Mouse (Mus musculus) ZHBTc4 (cell line): ENCODE measurements around the gene Nrbp1.

Experiments
- DNase-seq: peaks from one replicate; pipeline ENCODE4 v3.0.0-alpha.2; 2011; ENCODE audit warnings: low read depth, low spot score

The Nrbp1 gene

DNA sequence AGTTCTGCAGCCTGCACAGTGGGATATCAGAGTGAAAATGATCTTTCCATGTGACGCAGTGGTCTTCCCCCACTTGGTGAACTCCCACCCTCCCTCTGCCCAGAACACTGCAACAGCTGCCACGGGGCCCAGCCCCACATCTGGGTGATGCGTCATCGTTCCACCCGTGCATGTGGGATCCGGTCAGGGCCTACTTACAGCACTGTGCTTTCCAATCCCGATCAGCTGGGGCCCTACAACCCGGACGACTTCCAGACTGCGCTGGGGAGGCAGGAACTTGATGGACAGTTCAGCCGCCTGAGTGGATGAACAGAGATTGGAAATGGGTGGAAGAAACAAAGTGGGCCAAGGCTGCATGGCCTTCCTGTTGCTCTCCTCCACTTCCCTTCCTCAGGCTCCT, 17.0 kb downstream of the Nrbp1 start:
- DNase-seq = no peak

DNA sequence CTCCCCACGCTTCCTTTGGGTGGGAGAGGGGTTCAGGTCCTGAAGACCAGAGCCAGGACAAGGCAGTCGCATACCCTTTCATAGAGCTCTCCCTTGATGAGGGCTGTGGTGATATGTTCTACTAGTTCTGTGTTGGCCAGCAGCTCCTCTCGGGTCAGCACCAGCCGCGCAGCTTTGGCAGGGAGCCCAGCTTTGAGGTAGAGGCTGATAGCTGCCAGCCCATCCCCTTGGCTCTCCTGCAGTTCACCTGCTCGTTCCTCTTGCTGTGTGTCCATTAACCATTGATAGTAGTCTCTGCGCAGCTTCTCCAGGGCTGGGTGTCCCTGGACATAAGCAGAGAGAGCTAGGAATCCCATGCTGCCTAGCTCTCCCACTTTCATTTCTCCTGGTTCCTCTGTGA, 25.4 kb downstream of the Nrbp1 start:
- DNase-seq = no peak

DNA sequence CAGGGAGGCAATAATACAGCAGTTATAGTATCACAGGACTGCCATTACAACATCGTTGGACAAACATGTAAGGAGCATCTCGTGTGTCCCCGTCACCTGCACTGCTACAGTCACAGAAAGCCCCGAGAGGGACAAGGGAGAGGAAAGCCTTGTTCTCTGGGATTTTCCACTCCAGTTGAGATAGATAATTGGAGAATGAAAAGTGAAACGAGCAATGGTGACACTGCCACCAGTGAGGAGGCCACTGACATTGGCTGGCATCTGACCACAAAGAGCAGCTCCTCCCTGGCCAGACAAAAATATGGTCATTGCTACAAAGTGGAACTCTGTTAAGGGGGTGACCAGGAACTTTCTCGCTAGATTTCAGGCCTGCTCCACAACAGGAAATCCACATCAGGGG, 27.0 kb downstream of the Nrbp1 start:
- DNase-seq = no peak

DNA sequence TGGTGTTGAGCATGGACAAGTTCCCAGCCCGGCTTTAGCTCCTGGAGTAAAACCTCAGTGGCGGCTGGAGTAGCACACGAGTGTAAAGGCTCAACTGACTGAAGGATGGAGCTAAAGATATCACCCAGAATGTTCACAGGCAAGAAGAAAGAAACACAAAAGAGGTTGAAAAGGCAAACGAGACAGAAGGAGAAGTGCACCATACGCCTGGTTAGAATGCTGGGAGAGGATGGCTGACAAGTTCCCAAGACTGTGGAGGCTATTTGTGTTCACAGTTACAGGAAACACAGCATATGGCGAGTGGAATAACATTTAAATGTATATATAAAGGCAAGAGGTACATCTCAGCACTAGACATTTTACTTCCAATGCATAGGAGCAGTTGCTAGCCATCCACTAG, 32.4 kb downstream of the Nrbp1 start:
- no peak for DNase-seq

DNA sequence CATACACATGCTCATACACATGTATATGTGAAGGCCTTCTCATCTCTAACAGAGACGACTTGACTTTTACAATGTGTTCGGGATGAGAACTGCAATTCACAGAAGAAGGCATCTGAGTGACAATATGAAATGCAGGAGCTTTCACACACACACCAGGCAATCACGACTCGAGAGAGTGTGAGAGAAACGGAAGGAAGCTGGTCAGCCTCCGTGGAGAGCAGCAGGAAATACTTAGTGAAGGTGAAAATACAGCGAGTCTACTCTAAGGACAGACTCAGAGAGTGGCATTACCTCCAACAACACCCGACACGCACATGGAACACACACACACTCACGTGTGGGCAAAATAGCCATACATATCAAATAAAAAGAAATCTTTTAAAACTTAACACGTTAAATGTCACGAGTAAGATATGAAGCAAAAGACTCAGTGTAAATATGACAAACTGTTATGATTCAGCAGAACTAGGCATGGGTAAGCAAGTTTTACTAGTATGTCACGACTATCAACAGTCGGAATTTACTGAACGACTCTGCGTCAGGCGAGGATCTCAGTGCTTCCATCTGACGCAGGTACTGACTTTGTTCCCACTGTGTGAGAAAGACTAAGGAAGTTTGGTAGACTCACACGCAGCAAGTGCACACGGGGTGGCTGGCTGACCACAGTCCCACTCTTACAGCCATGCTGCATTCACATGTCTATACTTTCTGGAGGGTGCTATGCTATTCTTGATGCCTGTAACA, 38.8 kb downstream of the Nrbp1 start:
- no peak for DNase-seq

DNA sequence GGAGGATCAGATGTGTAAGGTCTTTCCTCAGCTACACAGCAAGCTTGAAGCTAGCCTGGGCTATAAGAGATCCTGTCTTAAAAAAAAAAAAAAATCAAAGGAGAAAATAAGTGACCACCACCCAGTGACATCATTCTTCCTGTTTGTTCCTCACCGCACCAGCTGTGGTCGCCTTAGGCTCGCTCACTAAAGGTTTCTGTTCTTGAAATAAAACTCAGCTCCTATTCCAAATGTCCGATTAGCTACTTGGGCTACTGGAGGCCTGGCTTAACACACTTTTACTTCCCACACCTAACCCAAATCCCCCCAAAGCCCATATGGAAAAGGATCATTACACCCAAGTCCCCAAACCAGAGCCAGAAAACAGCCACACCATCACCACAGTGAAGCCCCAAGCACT, 47.6 kb downstream of the Nrbp1 start:
- DNase-seq = no peak

DNA sequence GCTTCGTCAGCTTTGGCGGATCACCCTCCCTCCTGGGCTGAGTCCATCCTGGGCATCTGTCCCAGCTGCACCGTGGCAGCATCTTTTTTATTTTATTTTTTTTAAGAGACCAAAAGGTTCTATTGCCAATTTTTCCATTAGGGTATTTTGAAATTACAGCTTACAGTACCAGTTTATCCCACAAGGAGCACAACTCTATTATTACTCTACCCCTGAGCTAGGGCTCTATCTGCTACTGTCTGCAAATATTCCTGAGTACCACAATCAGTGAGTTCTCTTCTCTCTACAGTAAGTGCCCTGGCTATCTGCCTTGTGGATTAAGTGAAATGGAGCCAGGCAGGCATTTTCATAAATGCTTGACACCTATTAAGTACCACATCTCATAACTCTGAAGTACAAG, 48.0 kb downstream of the Nrbp1 start:
- no peak for DNase-seq

DNA sequence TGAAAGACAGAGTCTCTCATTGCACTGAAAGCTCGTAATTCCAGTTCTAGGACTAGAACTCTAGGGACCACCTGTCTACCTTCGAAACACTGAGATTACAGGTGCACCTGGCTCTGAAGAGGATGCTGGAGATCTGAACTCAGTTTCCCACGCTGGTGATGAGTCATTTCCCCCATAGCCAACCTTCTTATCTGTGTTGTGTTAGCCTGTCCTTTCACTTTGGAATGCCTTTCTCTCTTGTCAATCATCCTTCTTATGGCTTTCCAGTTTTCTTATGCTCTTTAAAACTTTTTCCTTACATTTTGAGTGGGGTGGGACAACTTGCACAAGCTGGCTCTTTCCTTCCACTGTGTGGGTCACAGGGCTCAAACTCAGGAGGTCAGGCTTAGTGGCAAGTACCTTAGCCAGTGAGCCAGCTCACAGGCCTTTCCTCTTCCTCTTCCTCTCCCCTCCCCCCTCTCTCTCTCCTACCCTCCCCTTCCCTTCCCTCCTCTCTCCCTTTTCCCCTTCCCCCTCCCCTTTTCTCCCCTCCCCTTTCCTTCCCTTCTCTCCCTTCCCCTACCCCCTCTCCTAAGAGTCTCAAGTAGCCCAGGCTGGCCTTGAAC, 49.1 kb downstream of the Nrbp1 start:
- DNase-seq = no peak

DNA sequence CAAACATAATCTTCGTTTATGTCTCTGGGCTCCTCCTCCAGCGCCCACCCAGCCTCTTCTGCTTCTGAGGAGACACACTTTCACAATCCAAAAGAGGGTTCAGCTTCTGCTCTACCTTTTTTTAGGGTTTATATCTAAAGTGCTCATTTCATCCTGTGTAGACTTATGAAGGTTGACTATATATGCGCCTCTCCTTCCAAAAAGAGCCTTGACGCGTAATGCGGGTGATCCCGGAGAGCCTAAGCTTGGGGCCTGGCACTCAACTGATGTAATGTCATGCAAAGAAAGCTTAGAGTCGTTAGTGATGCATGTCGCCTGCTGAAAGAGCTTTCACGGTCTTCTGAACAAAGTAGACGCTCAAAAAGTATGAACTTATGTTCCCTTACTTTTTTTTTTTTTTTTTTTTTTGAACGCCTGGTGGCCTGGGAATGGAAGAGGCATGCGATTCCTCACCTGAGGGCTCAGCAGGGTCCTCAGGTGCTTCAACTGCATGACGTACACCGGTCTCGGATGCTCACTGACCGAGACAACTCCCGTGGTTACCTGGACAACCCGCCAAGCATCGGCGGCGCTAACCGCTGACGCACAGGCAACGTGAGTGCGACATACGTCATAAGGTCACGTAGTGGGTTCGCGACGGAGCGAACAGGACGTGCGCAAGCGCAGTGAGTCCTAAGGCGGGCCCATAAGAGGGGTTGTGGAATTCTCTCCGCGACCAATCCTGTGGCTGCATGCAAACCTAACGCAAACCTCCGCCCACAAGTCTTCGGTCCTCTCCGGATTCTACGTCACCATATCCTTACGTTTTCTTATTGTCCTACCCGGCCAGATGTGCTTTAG, 50.1 kb downstream of the Nrbp1 start, which contains the start of gene Ift172:
Ift172 (minus strand) TSS at position 596 of the 840 bp plus-strand sequence.
- peak; percentile 100 for DNase-seq

DNA sequence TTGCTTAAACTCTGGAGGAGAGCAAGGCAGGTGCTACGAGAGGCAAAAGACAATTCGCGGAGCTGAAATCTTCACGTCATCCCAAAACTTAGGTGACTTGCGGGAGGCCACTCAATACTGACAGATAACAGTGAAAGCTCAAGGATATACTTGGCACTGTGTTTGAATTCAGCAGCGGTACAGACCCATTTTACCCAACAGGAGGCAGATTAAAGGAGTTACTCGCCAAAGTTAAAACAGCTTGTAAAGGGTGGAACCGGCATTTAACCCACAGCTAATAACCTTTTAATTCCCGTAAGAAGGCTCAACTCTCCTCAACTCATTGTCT, 50.7 kb downstream of the Nrbp1 start:
- no peak for DNase-seq

DNA sequence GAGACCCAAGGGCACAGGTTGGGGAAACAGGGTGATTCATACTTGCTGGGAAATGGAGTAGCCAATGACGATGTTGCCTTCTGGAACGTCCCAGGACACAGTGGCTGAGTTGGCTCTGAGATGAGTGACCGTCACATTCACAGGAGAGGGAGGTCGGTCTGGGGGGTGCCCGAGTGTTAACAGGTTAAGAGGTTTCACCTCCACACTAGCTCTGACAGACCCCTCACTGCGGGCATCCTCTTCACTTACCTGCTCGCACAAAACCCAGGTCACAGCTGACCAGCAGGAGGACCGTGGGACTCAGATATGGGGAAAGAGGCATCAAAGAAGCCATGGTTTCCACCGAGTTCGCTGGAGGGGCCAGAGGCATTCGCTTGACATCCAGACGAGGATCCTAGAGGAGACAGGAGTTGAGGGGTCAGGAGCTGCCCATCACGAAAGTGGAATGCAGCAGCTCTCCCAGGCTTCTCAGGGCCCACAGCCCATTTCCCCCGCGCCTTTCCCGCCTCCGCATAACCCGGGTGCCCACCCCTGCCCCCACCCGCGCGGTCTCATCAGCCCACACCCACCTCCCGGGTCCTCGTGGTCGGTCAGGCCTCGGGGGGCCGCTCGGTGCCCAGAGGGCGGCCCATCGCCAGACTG, 54.4 kb downstream of the Nrbp1 start:
- DNase-seq = peak; percentile 6

DNA sequence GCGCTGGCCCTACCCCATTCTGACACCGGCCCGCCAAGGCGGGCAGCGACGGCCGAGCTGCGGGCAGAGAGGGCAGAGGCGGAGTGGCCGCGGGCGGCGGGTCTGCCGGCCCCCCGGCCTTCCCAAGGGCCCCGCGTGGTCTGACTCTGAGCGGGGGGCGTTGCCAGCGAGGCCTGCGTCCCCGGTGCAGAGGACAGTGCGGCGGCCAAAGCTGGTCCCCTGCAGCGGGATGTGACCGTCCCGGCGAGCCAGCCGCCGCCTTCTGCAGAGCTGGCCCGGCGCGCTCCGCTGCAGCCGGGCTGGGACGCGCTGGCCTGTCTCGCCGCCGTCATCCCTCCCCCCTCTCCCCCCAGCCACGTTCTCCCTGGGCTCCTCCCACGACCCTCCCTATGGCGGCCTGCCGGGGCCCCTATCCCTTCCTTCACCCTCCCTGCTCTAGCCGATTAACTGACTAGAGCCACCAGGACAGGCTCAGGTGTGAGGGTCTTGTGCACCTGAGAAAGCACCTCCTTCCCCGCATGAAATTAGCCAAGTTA, 55.0 kb downstream of the Nrbp1 start, which contains the start of gene Fndc4:
Fndc4 (minus strand) TSS at position 475 of the 536 bp plus-strand sequence.
- peak; percentile 52 for DNase-seq

DNA sequence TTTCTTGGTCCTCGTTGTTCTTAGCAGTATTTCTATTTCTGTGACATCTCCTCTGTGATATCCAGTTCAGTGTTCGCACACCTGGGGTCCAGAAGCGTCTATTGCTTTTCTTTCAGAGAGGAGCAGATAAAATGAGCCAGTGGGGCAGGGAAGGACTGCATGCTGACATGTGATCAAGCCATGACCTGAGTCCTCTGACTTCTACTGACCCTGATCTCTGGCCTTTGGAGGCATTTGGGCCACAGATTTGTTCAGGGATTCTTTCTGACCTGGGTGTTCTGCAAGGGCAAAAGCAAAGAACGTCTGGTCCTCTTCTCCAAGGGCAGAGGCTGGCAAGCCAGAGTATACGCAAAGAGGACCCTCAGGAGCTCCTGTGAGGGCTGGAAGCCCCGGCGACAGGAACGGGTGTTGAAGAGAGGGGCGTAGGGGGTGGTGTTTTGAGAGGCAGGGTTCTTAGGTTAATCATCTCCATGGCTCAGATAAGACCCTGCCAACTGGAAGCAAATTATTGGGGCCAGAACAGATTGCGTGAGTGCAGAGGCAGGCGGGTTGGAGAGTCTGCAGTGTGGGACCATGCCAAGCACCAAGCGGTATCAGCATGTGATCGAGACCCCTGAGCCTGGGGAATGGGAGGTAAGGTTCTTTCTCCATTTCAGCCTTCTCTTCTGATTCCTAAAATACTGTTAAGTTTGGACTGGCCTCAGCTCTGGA, 56.5 kb downstream of the Nrbp1 start, which contains the start of gene Gckr:
Gckr (plus strand) TSS at position 397 of the 711 bp plus-strand sequence.
- DNase-seq = no peak

DNA sequence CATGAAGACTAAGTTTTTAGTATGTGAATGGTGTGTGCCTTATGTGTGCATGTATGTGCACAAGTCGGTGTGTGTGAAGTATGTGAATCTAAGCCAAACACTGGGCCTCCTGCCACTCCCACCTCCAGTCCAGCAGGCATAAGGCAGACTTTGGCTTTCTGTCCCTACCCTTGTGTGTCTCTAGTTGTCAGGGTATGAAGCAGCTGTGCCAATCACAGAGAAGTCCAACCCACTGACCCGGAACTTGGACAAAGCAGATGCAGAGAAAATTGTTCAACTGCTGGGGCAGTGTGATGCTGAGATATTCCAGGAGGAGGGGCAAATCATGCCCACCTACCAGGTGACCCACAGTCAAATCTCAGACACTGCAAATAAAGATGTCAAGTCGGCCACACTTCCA, 57.3 kb downstream of the Nrbp1 start:
- DNase-seq = no peak

DNA sequence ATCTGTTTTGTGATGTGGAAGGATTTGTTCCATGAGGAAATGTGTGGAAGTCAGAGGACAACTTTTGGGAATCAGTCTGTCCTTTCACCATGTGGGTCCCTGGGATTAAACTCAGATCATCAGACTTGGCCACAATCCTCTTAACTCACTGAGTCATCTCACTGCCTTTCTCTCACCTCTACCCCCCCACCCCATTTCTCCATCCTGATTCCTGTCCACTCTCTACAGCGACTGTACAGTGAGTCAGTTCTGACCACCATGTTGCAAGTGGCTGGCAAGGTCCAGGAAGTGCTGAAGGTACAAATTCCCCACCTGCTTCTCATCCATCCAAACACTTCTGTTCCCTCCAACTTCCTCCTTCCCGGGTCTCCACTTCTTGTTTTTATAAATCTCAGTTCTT, 57.8 kb downstream of the Nrbp1 start:
- DNase-seq = no peak
